Mouse (Mus musculus): ENCODE measurements around the gene Gm3854.
"Not testable (repeated sequence)": the region's sequence is repeated elsewhere in the genome, so short reads cannot be mapped to it uniquely, and the experiment has no call there.

The Gm3854 gene

GRCm38 (mm10) chr7:6343501-6344071 is at the start of gene Gm3854:
Gene Gm3854, plus strand, starts transcription at chr7:6343759.
- DNase-seq (ENCODE audit: low spot score): peak; percentile 90

GRCm38 (mm10) chr7:6300796-6301195 is 42.8 kb upstream of the Gm3854 start:
- DNase-seq (ENCODE audit: low spot score): not testable (repeated sequence)

DNA sequence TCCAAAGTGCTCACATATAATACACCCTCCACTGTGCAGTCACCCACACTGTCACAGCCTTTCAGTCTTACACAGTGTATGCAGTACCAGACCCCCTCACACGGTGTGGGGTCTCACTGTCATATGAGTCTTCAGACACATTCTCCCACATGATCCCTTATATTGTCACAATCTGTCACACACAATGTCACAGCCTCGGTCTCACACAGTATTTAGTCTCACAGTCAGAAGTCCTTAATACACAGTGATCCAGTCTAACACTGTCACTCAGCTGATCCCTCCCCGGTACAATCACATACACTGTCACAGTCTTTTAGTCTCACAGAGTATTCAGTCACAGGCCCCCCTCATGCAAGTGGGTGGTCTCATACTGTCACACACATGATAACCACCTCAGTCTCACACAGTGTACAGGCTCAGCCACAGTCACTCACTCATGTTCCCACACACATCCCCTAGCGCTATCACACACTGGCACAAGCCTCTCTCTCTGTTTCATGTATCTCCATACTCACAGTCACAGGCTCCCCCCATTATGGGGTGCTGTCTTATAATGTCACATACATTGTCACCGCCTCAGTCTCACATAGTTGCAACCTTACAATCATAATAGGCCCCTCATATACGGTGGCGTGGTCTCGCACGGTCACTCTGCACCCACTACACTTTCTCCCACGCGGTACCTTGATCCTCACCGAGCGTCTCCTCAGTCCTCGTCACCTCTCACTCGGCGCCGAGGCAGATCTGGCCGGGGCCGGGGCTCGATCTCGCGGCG is 12.9 kb upstream of the Gm3854 start:
- peak; percentile 27 for DNase-seq (ENCODE audit: low spot score)

GRCm38 (mm10) chr7:6331233-6331956 is 12.2 kb upstream of the Gm3854 start, which contains the start of gene Zfp583:
Gene Zfp583, minus strand, starts transcription at chr7:6331285.
- peak; percentile 92 for DNase-seq (ENCODE audit: low spot score)

DNA sequence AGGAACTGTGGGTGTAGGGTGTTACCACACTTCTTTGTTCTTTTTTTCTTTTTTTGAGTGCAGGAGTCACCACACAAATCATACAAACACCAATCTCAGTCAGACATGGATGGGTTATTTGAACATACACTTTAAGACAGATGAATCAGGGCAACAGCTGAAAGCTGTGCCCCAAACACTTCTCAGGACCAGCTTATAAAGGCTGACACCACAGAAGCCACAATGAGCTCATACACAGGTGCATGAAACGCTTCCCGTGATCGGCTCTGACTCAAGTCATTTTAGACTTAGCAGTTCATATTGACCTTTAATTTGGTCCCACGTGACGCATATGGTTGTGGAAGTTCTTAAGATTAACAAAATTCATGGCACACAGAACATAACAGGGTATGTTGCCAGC is 3.7 kb upstream of the Gm3854 start:
- DNase-seq (ENCODE audit: low spot score): no peak

GRCm38 (mm10) chr7:6344124-6344523 is 565 bp downstream of the Gm3854 start:
- no peak for DNase-seq (ENCODE audit: low spot score)

GRCm38 (mm10) chr7:6358121-6358520 is 14.6 kb downstream of the Gm3854 start:
- no peak for DNase-seq (ENCODE audit: low spot score)

DNA sequence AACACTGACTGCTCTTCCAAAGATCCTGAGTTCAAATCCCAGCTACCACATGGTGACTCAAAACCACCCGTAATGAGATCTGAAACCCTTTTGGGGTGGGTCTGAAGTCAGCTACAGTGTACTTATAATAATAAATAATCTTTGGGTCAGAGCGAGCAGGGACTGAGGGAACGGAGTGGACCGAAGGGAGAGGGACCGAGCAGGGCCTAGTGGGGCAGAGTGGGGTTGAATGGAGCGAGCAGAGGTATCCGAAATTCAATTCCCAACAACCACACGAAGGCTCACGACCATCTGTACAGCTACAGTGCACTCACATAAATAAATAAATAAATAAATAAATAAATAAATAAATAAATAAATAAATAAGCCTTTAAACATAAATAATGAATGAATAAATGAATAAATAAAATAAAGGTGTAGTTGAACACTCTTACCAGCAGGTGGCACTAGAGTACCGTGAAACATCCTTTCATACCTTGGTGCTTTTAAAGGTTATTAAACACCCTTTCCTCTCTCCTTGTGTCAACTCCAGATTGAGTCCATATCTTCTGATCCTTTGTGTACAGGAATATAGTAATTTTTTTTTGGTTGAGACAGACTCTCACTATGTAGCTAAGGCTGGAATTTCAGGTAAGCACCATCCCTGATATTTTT is 15.5 kb downstream of the Gm3854 start:
- peak; percentile 91 for DNase-seq (ENCODE audit: low spot score)

DNA sequence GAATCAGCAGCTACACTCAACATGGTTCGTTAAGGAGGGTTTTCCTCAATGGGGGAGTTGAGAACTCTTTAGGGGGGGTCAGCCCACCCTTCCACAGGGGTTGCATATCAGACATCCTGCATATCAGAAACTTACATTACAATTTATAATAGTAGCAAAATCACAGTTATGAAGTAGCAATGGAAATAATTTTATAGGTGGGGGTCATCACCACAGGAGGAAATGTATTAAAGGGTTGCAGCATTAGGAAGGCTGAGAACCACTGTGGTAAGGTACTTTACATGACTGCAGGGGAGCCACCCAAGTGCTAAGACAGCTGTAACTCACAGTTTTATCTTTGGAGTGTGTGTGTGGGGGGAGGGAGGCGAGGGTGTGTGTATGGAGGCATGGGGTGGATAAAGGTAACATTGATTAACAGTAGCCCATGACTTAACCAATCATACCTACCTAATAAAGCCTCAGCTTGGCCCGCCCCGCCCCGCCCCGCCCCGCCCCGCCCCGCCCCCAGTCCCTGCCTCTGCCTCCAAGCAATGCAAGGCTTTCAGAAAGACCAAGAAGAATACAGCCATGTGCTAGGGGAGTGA is 17.0 kb downstream of the Gm3854 start:
- DNase-seq (ENCODE audit: low spot score): no peak

DNA sequence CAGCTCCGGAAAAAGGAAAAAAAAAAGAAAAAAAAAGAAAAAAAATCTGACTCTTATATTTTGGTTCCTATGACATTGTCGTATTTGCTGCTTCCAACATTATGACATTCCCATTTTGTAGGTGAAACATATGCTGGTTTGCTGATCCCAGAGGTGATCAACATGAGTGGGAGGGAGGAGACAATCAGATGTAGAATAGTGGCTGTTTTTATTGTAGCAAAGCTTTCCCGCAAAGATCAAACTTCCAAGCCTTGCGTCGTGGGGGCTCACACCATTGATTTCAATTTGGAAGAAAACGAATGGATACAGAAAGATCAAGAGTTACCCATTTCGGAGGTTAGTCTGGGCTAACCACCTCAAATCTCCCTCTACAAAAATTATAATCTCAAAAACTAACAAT is 18.2 kb downstream of the Gm3854 start:
- DNase-seq (ENCODE audit: low spot score): no peak

DNA sequence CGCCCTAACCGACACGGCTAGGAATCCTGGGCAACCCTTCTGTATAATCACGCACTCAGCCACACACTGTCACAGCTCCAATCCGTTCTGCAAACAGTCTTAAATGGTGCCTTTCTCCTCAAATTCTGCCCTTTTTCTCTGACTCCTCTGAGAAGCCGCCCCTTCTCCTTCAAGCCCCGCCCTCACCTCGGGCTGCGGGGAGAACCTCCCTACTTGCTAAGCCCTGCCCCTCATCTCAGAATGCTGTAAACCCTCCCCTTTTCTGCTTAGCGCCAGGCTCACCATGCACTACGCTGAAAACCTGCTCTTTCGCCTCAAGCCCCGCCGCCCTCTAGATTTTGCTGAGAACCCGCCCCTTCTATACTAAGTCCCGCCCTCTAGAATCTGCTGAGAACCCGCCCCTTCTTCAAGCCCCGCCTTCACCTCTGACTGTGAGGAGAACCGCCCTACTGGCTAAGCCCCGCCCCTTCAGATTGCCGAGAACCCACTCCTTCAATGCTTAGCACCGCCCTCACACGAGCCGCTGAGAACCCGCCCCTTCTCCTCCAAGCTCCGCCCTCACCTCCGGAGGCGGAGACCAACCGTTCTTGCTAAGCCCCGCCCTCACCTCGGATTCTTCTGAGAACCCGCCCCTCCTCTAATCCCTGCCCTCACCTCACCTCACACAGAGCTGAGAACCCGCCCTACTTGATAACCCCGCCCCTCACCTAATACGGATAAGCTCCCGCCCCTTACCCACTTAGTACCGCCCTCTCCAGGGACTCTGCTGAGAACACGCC is 18.9 kb downstream of the Gm3854 start:
- peak; percentile 99 for DNase-seq (ENCODE audit: low spot score)

- DNase-seq (ENCODE audit: low spot score): peak; percentile 94
These were observed 19.5 kb downstream of the Gm3854 start, which contains the start of gene Zfp78 for GRCm38 (mm10) chr7:6363047-6363488. Gene Zfp78, plus strand, starts transcription at chr7:6363280.

DNA sequence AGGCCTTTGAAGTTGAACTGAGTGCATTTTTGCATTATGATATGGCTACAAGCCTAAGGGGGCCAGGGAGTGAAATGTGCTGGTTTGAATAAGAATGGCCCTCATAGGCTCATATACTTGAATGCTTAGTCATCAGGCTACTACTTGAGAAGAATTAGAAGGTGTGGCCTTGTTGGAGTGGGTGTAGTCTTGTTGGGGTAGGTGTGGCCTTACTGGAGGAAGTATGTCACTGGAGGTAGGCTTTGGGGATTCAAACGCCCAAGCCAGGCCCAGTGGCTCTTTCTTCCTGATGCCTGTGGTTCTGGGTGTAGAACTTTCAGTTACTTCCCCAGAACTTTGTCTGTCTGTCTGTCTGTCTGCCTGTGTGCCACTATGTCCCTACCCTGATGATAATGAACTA is 21.2 kb downstream of the Gm3854 start:
- no peak for DNase-seq (ENCODE audit: low spot score)

DNA sequence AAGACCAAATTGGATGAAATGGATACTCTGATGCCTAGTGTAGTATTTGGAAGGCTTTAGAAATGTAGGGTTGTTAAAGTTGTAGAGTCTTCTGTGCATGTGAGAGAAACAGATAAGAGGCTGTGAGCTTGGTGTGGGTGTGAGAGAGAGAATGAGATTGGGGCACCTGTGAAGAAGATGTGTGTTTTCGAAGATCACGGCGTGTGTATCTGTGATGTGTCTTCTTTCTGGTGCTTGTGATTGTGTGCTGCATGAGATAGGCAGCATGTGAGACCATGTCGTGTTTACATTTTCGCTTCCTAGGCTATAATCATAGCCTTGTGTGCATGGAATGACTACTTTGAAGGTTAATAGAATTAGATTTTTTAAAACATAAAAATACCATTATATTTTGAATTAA is 23.6 kb downstream of the Gm3854 start:
- DNase-seq (ENCODE audit: low spot score): no peak

DNA sequence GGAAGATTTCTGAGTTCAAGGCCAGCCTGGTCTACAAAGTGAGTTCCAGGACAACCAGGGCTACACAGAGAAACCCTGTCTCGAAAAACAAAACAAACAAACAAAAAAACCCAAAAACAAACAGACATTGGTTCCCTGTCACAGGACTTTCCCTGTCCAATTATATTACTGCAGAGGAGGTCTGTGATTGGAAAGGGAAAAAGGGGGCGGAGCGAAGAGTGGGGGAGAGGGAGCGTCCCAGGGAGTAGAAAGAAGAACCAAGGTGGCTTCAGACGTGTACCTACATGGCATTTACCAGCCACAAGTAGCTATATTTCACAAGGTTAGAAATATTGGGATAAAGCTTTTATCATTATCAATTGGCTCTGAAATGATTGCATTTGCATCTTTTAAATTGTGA is 24.6 kb downstream of the Gm3854 start:
- DNase-seq (ENCODE audit: low spot score): not testable (repeated sequence)

DNA sequence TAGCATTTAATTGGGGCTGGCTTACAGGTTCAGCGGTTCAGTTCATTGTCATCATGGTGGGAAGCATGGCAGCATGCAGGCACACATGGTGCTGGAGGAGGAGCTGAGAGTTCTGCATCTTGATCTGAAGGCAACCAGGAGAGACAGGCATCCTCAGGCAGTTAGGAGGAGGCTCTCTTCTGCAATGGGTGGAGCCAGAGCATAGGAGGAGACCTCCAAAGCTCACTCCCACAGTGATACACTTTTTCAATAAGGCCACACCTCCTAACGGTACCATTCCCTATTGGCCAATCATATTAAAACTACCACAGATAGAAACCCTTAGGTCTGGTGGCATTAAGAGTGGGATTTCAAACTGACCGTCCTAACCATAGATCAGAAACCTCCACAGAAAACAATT is 25.9 kb downstream of the Gm3854 start:
- DNase-seq (ENCODE audit: low spot score): no peak

- DNase-seq (ENCODE audit: low spot score): no peak
These were observed 29.4 kb downstream of the Gm3854 start for GRCm38 (mm10) chr7:6372993-6373392.

DNA sequence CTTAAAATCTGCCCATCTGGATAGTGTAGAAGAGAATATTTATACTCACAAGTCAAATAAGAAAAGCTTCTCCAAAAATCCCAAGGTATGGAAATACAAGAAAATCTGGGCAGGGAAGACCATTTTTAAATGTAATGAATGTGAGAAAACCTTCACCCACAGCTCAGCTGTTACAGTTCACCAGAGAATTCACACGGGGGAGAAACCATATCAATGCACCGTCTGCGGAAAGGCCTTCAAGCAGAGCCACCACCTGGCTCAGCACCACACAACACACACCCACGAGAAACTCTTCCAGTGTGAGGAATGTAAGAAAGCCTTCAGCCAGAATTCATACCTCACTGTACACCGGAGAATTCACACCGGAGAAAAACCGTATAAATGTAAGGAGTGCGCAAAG is 34.9 kb downstream of the Gm3854 start:
- DNase-seq (ENCODE audit: low spot score): no peak

DNA sequence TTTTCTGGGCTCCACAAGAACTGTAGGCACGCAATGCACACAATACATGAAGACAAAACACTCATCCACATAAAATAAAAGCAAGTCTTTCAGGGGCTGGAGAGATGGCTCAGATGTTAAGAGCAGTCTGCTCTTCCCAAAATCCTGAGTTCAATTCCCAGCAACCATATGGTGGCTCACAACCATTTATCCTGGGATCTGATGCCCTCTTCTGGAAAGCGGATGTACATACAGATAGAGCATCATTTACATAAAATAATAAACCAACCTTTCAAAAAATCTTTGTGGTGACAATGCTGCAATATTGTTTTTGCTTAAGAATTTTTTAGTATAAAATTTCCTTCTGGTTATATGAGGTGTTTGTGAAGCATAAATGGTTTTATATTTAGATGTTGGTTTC is 37.9 kb downstream of the Gm3854 start:
- DNase-seq (ENCODE audit: low spot score): no peak

- peak; percentile 99 for DNase-seq (ENCODE audit: low spot score)
These were observed 39.5 kb downstream of the Gm3854 start, which contains the start of gene Zfp28 for GRCm38 (mm10) chr7:6383044-6383455. Gene Zfp28, plus strand, starts transcription at chr7:6383295.

DNA sequence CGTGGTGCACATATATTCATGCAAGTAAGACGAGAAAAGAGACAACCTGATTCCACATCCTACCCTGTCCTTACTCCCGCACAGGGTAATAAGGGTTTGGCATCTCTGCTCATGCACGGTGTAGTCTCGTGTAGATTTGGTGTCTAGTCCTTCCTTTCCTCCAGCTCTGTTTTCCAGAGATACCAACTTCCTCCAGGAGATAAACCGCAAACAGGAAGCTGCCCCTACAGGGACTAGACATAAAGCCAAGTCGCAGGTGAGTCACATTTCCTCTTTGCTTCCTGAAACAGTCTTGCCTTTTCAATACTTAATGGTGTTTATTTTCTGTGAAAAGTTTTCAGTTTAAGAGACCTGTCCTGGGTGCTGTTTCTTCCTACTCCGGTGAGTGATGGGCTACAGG is 40.5 kb downstream of the Gm3854 start:
- no peak for DNase-seq (ENCODE audit: low spot score)

Measured in embryo, embryonic 10.5 days (tissue).